Mouse (Mus musculus) ES-Bruce4 (cell line): ENCODE measurements around the gene Cacna1d. TPM values are rescaled to one million over a fixed set of nuclear protein-coding genes. Genes with fewer than 3 reads are reported as not detected.

Experiments
- H3K27ac ChIP-seq: 2 replicates; pipeline ENCODE4 v1.5.1; 2012; ENCODE audit warnings: low read length, inconsistent platforms; ENCODE audit not compliant: insufficient read depth
- H3K27me3 ChIP-seq: 2 replicates; pipeline ENCODE4 v1.6.1; 2012; ENCODE audit warnings: mild to moderate bottlenecking, low read length, inconsistent platforms; ENCODE audit not compliant: control insufficient read depth, poor library complexity, insufficient read depth, severe bottlenecking
- H3K36me3 ChIP-seq: 2 replicates; pipeline ENCODE4 v1.6.1; 2012; ENCODE audit warnings: inconsistent platforms, mild to moderate bottlenecking, low read length, moderate library complexity; ENCODE audit not compliant: control insufficient read depth, poor library complexity, insufficient read depth, severe bottlenecking
- H3K4me1 ChIP-seq: one replicate; pipeline ENCODE4 v1.8.1; 2011; ENCODE audit warnings: low read length; ENCODE audit not compliant: control insufficient read depth, insufficient read depth
- H3K4me3 ChIP-seq: 2 replicates; pipeline ENCODE4 v1.5.1; 2011; ENCODE audit warnings: low read depth, mild to moderate bottlenecking, low read length
- H3K9ac ChIP-seq: 2 replicates; pipeline ENCODE4 v1.6.1; 2012; ENCODE audit warnings: low read depth, mild to moderate bottlenecking, inconsistent platforms; ENCODE audit not compliant: poor library complexity, severe bottlenecking
- H3K9me3 ChIP-seq: replicated peaks from 2 replicates; pipeline ENCODE4 v1.6.1; 2012; ENCODE audit warnings: mild to moderate bottlenecking, low read length, inconsistent platforms; ENCODE audit not compliant: control insufficient read depth, poor library complexity, insufficient read depth, severe bottlenecking
- CTCF ChIP-seq: IDR thresholded peaks from one replicate; pipeline ENCODE4 v1.8.1; 2011; ENCODE audit warnings: low read depth, low read length
- EP300 ChIP-seq: IDR thresholded peaks from 2 replicates; pipeline ENCODE4 v1.6.1; 2011; ENCODE audit warnings: low read depth, low read length; ENCODE audit not compliant: insufficient read depth
- POLR2A ChIP-seq: IDR thresholded peaks from one replicate; pipeline ENCODE4 v1.8.1; 2011; ENCODE audit warnings: low read length; ENCODE audit not compliant: insufficient read depth
- polyA plus RNA-seq: library from polyadenylated mRNA; stranded (reverse); fragments of >200 nt; gene quantifications from 2 replicates; pipeline ENCODE4 v1.2.4, GENCODE M21; 2011; ENCODE audit warnings: low read depth; ENCODE audit not compliant: missing spikeins, insufficient read depth, insufficient read length

Gene Cacna1d
- polyA plus RNA-seq, 1 experiment: 0.24 TPM

- no peak overlapping the region for H3K4me3 ChIP-seq
- no peaks in the 10 kb centered on the region for H3K36me3 ChIP-seq
- H3K27ac ChIP-seq: no peak overlapping the region
- H3K9ac ChIP-seq: no peak overlapping the region
- no peaks in the 10 kb centered on the region for H3K27me3 ChIP-seq
- H3K4me1 ChIP-seq: no peaks in the 10 kb centered on the region
- no peaks in the 10 kb centered on the region for H3K9me3 ChIP-seq
- TF ChIP-seq EP300: no peak
- no peak for TF ChIP-seq CTCF
- TF ChIP-seq POLR2A: no peak
Measured at GRCm38 (mm10) chr14:30292135-30292463, 199.2 kb downstream of the Cacna1d start.

- no peaks in the 10 kb centered on the region for H3K27me3 ChIP-seq
Measured at GRCm38 (mm10) chr14:30291389-30292134, 199.7 kb downstream of the Cacna1d start.

GRCm38 (mm10) chr14:30284446-30284845 is 206.8 kb downstream of the Cacna1d start:
- no peaks in the 10 kb centered on the region for H3K36me3 ChIP-seq
- H3K27me3 ChIP-seq: no peaks in the 10 kb centered on the region
- no peaks in the 10 kb centered on the region for H3K4me1 ChIP-seq
- H3K4me3 ChIP-seq: no peak overlapping the region
- TF ChIP-seq EP300 (no peak), POLR2A (no peak), CTCF (no peak)
- H3K9me3 ChIP-seq: no peaks in the 10 kb centered on the region
- H3K27ac ChIP-seq: no peak overlapping the region
- no peak overlapping the region for H3K9ac ChIP-seq

More at GRCm38 (mm10) chr14:30291389-30292134, 199.7 kb downstream of the Cacna1d start:
- no peak overlapping the region for H3K9ac ChIP-seq
- TF ChIP-seq EP300 (no peak), CTCF (no peak)
- no peaks in the 10 kb centered on the region for H3K4me1 ChIP-seq
- no peak overlapping the region for H3K4me3 ChIP-seq
- no peaks in the 10 kb centered on the region for H3K36me3 ChIP-seq
- H3K9me3 ChIP-seq: no peaks in the 10 kb centered on the region
- no peak overlapping the region for H3K27ac ChIP-seq

GRCm38 (mm10) chr14:30284022-30284421 is 207.2 kb downstream of the Cacna1d start:
- H3K9ac ChIP-seq: no peak overlapping the region
- H3K36me3 ChIP-seq: no peaks in the 10 kb centered on the region
- H3K27ac ChIP-seq: no peak overlapping the region
- H3K9me3 ChIP-seq: no peaks in the 10 kb centered on the region
- TF ChIP-seq CTCF (no peak), POLR2A (no peak), EP300 (no peak)
- no peaks in the 10 kb centered on the region for H3K27me3 ChIP-seq
- no peaks in the 10 kb centered on the region for H3K4me1 ChIP-seq
- no peak overlapping the region for H3K4me3 ChIP-seq

GRCm38 (mm10) chr14:30275572-30275971 is 215.7 kb downstream of the Cacna1d start:
- no peaks in the 10 kb centered on the region for H3K4me1 ChIP-seq
- H3K9ac ChIP-seq: no peak overlapping the region
- H3K27me3 ChIP-seq: no peaks in the 10 kb centered on the region
- no peaks in the 10 kb centered on the region for H3K36me3 ChIP-seq
- no peak overlapping the region for H3K4me3 ChIP-seq
- no peaks in the 10 kb centered on the region for H3K9me3 ChIP-seq
- TF ChIP-seq CTCF (no peak), EP300 (no peak), POLR2A (no peak)
- H3K27ac ChIP-seq: no peak overlapping the region

GRCm38 (mm10) chr14:30272976-30273375 is 218.3 kb downstream of the Cacna1d start:
- no peak overlapping the region for H3K9ac ChIP-seq
- H3K27ac ChIP-seq: no peak overlapping the region
- no peaks in the 10 kb centered on the region for H3K36me3 ChIP-seq
- TF ChIP-seq CTCF: no peak
- no peak for TF ChIP-seq POLR2A
- no peak for TF ChIP-seq EP300
- no peaks in the 10 kb centered on the region for H3K9me3 ChIP-seq
- no peak overlapping the region for H3K4me3 ChIP-seq
- no peaks in the 10 kb centered on the region for H3K27me3 ChIP-seq
- no peaks in the 10 kb centered on the region for H3K4me1 ChIP-seq
